8 mouse cellular contexts compared by ENCODE assay signal in genomic region chr14:76503231-76503851, GRCm38 (mm10). TPM values are rescaled to one million over a fixed set of nuclear protein-coding genes. Genes with fewer than 3 reads are reported as not detected.
DNase-seq lines count a peak whose midpoint lies in the region; ATAC-seq and TF ChIP-seq lines count a peak whose summit lies in the region.

No protein-coding gene starts in this region.

- 5% methylated on average over 13 of the region's 13 CpGs for WGBS in lung, embryonic 14.5 days
- WGBS in heart, embryonic 11.5 days (ENCODE audit: insufficient replicate concordance): 4% methylated on average over 13 of the region's 13 CpGs
- WGBS in liver, embryonic 12.5 days (ENCODE audit: insufficient replicate concordance): 12% methylated on average over 13 of the region's 13 CpGs
- 4% methylated on average over 13 of the region's 13 CpGs for WGBS in neural tube, embryonic 15.5 days

- ATAC-seq in lung, embryonic 14.5 days (ENCODE audit: insufficient read depth): no peak
- ATAC-seq in heart, embryonic 11.5 days (replicated peaks; ENCODE audit: insufficient number of reproducible peaks, low FRiP score, low TSS enrichment): no peak
- ATAC-seq in liver, embryonic 12.5 days: no peak
- no peak for ATAC-seq in neural tube, embryonic 15.5 days (ENCODE audit: low FRiP score)

- DNase-seq in lung, embryonic 14.5 days: peak; percentile 90
- DNase-seq in lung, postnatal 10 days: no peak
- peak; percentile 47 for DNase-seq in cerebellum, adult 9-11 months
- DNase-seq in thymus, postnatal 36 days: no peak
- no peak for DNase-seq in spleen, adult 12 weeks (ENCODE audit: low spot score)

- H3K4me2 ChIP-seq in lung, embryonic 14.5 days: peak overlapping the region; percentile 92
- H3K4me2 ChIP-seq in heart, embryonic 11.5 days: peak overlapping the region; percentile 97
- H3K4me2 ChIP-seq in liver, embryonic 12.5 days: peak overlapping the region; percentile 81
- H3K4me2 ChIP-seq in neural tube, embryonic 15.5 days: peak overlapping the region; percentile 96

- peak; percentile 69 for TF ChIP-seq CTCF in lung, embryonic 14.5 days (IDR thresholded peaks at IDR 0.05; ENCODE audit: low read depth)

- H3K4me3 ChIP-seq in lung, embryonic 14.5 days (ENCODE audit: low read depth, low read length): peak overlapping the region; percentile 83
- H3K4me3 ChIP-seq in heart, embryonic 11.5 days (ENCODE audit: low read depth, low read length): peak overlapping the region; percentile 89
- H3K4me3 ChIP-seq in liver, embryonic 12.5 days: peak overlapping the region; percentile 82
- peak overlapping the region; percentile 75 for H3K4me3 ChIP-seq in neural tube, embryonic 15.5 days (replicated peaks)

- peaks cover 13% of the 10 kb centered on the region for H3K4me1 ChIP-seq in lung, embryonic 14.5 days (ENCODE audit: insufficient read depth)
- peaks cover 18% of the 10 kb centered on the region for H3K4me1 ChIP-seq in heart, embryonic 11.5 days (ENCODE audit: control insufficient read depth, insufficient read depth, low read length)
- H3K4me1 ChIP-seq in liver, embryonic 12.5 days: peaks cover 35% of the 10 kb centered on the region
- peaks cover 46% of the 10 kb centered on the region for H3K4me1 ChIP-seq in neural tube, embryonic 15.5 days

- H3K9me3 ChIP-seq in lung, embryonic 14.5 days (ENCODE audit: low read depth, low read length): no peaks in the 10 kb centered on the region
- no peaks in the 10 kb centered on the region for H3K9me3 ChIP-seq in heart, embryonic 11.5 days (replicated peaks; ENCODE audit: control insufficient read depth, low read length)
- H3K9me3 ChIP-seq in liver, embryonic 12.5 days (replicated peaks): no peaks in the 10 kb centered on the region
- H3K9me3 ChIP-seq in neural tube, embryonic 15.5 days (replicated peaks): no peaks in the 10 kb centered on the region

- peaks cover 22% of the 10 kb centered on the region for H3K36me3 ChIP-seq in lung, embryonic 14.5 days (ENCODE audit: insufficient read depth)
- peaks cover 15% of the 10 kb centered on the region for H3K36me3 ChIP-seq in heart, embryonic 11.5 days (ENCODE audit: control insufficient read depth, insufficient read depth, low read length)
- peaks cover 22% of the 10 kb centered on the region for H3K36me3 ChIP-seq in liver, embryonic 12.5 days
- peaks cover 20% of the 10 kb centered on the region; the same call in 1 of the 2 replicates for H3K36me3 ChIP-seq in neural tube, embryonic 15.5 days

- no peak overlapping the region for H3K9ac ChIP-seq in lung, embryonic 14.5 days
- peak overlapping the region; percentile 68 for H3K9ac ChIP-seq in heart, embryonic 11.5 days (ENCODE audit: low read depth, low read length)
- H3K9ac ChIP-seq in liver, embryonic 12.5 days: peak overlapping the region; percentile 97
- H3K9ac ChIP-seq in neural tube, embryonic 15.5 days (replicated peaks): peak overlapping the region; percentile 96

- H3K27me3 ChIP-seq in lung, embryonic 14.5 days (ENCODE audit: insufficient read depth, low read length): no peaks in the 10 kb centered on the region
- no peaks in the 10 kb centered on the region for H3K27me3 ChIP-seq in heart, embryonic 11.5 days (ENCODE audit: control insufficient read depth, insufficient read depth, low read length)
- H3K27me3 ChIP-seq in liver, embryonic 12.5 days (replicated peaks): no peaks in the 10 kb centered on the region
- H3K27me3 ChIP-seq in neural tube, embryonic 15.5 days (replicated peaks): no peaks in the 10 kb centered on the region

- peak overlapping the region; percentile 64; the same call in 1 of the 2 replicates for H3K27ac ChIP-seq in lung, embryonic 14.5 days (ENCODE audit: low read depth)
- peak overlapping the region; percentile 100 for H3K27ac ChIP-seq in heart, embryonic 11.5 days (ENCODE audit: low read depth, low read length)
- H3K27ac ChIP-seq in liver, embryonic 12.5 days: peak overlapping the region; percentile 97
- H3K27ac ChIP-seq in neural tube, embryonic 15.5 days (replicated peaks): peak overlapping the region; percentile 99

RNA-seq across cellular contexts. Expression of gene Serp2, which starts 53.3 kb away (rescaled TPM):
- polyA plus RNA-seq in lung, embryonic 14.5 days (2014; fragmentation: Nextera tagmentation; extraction: Ambion mirVana): 5.8 and 7.7 TPM in 2 replicates
- polyA plus RNA-seq in heart, embryonic 11.5 days (2014; fragmentation: Nextera tagmentation; extraction: Ambion mirVana): 24.4 TPM in 2 replicates
- 2.2 and 2.9 TPM in 2 replicates for polyA plus RNA-seq in liver, embryonic 12.5 days (2016; fragmentation: Nextera tagmentation; extraction: Ambion mirVana)
- 207 and 245 TPM in 2 replicates for polyA plus RNA-seq in neural tube, embryonic 15.5 days (2015; fragmentation: Nextera tagmentation; extraction: Ambion mirVana)

Comparison
In these comparisons a context has a peak if more than half of its experiments do, and no peak if none do; other contexts are left out.
1. DNase-seq: peak in lung, embryonic 14.5 days (single experiment) and cerebellum, adult 9-11 months (single experiment); none in lung, postnatal 10 days (single experiment), thymus, postnatal 36 days (0 of 2) and spleen, adult 12 weeks (single experiment).
2. Peak in every context shown above with its lines, with median percentiles within 50 percentile points of each other: H3K27ac ChIP-seq, H3K4me2 ChIP-seq and H3K4me3 ChIP-seq.